Mouse (Mus musculus): ENCODE results near the gene P2rx3. TPM values are rescaled to one million over a fixed set of nuclear protein-coding genes. Genes with fewer than 3 reads are reported as not detected.

Gene P2rx3
- polyA plus RNA-seq (2012; ENCODE audit: insufficient read depth, low replicate concordance): not detected in 2 replicates

DNA sequence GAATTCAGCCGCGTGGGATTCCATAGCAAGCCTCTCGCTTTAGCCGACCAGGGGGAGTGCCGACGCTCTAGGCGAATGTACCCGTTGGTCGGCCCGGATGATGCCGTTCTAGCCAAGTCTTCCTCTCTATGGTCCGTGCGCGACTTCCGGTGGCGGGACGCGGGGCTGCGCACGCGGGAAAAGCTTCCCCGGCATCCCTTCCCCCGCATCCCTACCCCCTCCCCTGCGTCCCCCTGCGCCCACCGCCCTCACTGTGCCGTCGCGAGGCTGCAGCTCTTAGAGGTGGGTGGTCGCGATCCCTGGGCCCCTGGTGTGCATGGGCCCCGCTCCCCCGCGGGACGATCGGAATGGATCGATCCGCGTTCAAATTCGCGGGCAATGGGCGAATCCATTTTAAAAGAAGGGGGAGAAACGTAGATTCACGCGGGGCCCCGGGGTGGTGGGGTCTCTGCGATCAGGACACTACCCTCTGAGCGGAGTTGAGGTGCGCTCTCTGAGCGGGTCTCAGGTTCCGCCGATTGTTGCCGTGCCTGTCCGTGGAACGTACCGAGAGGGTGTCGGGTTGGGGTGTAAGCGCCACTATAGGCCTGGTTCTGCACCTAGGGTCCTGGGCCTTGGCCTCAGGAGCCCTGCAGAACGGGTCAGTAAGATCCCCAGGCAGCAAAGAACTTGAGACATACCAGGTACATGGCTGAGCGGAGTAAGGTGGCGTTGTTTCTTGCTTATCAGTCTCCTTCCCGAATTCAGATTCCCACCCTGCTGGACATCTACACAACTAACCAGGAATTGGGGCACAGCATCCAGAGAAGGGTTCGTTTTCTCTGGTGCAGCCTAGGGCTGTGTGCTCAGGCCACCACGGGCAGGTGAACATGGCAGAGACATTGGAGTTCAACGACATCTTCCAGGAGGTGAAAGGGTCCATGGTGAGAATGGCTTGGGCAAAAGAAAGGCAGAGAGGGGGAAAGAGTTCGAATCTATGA is at the start of gene P2rx3, which contains the start of gene Ssrp1:
Gene P2rx3, minus strand, starts transcription at position 416 of the 980 bp plus-strand sequence.
Gene Ssrp1, plus strand, starts transcription at position 188 of the 980 bp plus-strand sequence.
- H3K9me3 ChIP-seq: no peaks in the 10 kb centered on the region
- H3K4me1 ChIP-seq: peaks cover 56% of the 10 kb centered on the region
- H3K4me3 ChIP-seq (replicated peaks): peak within 1 kb of the TSS; percentile 99
- H3K27me3 ChIP-seq (replicated peaks): peaks cover 32% of the 10 kb centered on the region
- peak; percentile 66; the same call in 1 of the 2 replicates for TF ChIP-seq FLI1 (IDR thresholded peaks at IDR 0.05; ENCODE audit: low read length)
- TF ChIP-seq GATA1 (IDR thresholded peaks at IDR 0.05; ENCODE audit: borderline replicate concordance, low read length): no peak
- H3K36me3 ChIP-seq (replicated peaks; ENCODE audit: low read length): peaks cover 34% of the 10 kb centered on the region

DNA sequence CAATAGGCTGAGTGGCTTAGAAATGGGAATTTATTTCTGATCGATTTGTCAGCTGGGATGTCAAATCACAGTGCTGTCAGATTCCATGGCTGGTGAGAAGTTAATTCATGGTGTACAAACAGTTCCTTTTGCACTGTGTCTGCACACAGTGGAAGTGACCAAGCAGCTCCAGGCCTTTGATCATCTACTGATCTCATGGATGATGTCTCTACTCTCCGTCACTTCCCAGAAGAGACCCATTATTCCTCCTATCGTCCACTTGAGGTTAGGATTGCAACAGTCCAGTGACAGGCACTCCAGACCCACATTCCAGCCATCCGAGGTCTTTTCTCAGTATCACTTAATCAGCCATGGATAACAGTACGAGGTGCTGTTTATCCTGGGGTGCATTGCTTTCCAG is 36.5 kb upstream of the P2rx3 start:
- H3K36me3 ChIP-seq (replicated peaks; ENCODE audit: low read length): no peaks in the 10 kb centered on the region
- H3K4me1 ChIP-seq: no peaks in the 10 kb centered on the region
- H3K27me3 ChIP-seq (replicated peaks): peaks cover 24% of the 10 kb centered on the region
- H3K4me3 ChIP-seq (replicated peaks): no peak overlapping the region
- TF ChIP-seq FLI1 (IDR thresholded peaks at IDR 0.05; ENCODE audit: low read length) (no peak), GATA1 (IDR thresholded peaks at IDR 0.05; ENCODE audit: borderline replicate concordance, low read length) (no peak)
- no peaks in the 10 kb centered on the region for H3K9me3 ChIP-seq

DNA sequence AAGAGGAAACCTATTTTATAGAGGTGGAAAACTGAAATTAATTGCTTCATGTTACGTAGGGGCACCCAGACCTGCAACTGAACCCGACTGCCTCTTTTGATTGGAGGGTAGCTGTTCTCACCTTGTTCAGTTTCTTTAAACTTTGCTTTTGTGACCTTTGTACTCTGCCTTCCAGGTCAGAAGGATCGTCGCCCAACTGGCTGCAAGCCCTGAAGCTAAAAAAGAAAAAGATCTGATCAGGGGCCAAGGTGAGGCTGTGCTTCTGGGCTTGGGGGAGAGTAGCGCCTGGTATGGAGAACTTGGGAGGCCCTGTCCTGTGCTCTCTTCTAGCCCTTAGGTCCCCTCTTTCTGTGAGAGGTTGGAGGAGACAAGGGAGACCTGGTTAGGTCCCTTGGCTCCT is 34.7 kb upstream of the P2rx3 start:
- TF ChIP-seq GATA1 (IDR thresholded peaks at IDR 0.05; ENCODE audit: borderline replicate concordance, low read length): no peak
- TF ChIP-seq FLI1 (IDR thresholded peaks at IDR 0.05; ENCODE audit: low read length): no peak
- Histone ChIP-seq H3K4me1 (no peaks in the 10 kb centered on the region), H3K9me3 (no peaks in the 10 kb centered on the region), H3K27me3 (replicated peaks) (peaks cover 37% of the 10 kb centered on the region), H3K36me3 (replicated peaks; ENCODE audit: low read length) (no peaks in the 10 kb centered on the region), H3K4me3 (replicated peaks) (no peak overlapping the region)

DNA sequence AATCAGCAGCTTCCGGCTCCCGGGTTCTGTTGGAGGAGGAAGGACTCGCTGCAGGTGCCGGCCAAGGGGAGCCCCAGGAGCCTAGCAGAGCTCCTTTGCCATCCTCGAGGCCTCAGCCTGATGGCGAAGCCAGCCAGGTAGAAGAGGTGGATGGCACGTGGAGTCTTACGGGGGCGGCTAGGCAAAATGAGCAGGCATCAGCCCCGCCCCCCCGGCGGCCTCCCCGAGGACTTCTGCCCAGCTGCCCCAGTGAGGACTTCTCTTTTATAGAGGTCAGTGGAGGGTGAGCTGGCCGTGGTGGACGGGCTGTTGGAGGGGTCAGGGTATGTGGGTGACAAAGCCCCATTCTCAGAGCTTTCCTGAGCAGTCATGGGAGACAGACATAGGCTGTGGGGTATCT is 32.8 kb upstream of the P2rx3 start:
- Histone ChIP-seq H3K4me3 (replicated peaks) (no peak overlapping the region), H3K4me1 (no peaks in the 10 kb centered on the region), H3K27me3 (replicated peaks) (peaks cover 50% of the 10 kb centered on the region), H3K9me3 (no peaks in the 10 kb centered on the region), H3K36me3 (replicated peaks; ENCODE audit: low read length) (no peaks in the 10 kb centered on the region)
- TF ChIP-seq GATA1 (IDR thresholded peaks at IDR 0.05; ENCODE audit: borderline replicate concordance, low read length) (no peak), FLI1 (IDR thresholded peaks at IDR 0.05; ENCODE audit: low read length) (no peak)

DNA sequence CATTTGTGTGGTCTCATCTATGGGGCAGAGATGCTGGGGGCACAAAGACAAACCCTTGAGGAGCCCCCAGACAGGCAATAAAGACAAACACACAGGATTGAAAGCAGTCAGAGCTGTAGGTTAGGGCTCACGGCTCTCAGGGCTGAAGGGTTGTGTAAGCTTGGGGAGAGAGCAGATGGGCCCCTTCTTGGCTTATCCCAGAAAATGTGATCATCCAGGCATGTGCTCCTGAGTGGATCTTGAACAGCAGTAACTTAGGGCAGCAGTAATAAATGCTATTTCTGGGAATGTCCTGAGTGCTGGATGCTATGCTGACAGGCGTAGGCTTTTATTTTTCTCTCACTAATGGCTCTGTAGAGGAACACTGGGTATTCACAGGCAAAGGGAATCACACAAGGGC is 31.4 kb upstream of the P2rx3 start:
- Histone ChIP-seq H3K36me3 (replicated peaks; ENCODE audit: low read length) (no peaks in the 10 kb centered on the region), H3K4me1 (no peaks in the 10 kb centered on the region), H3K4me3 (replicated peaks) (no peak overlapping the region), H3K27me3 (replicated peaks) (peaks cover 52% of the 10 kb centered on the region), H3K9me3 (no peaks in the 10 kb centered on the region)
- TF ChIP-seq GATA1 (IDR thresholded peaks at IDR 0.05; ENCODE audit: borderline replicate concordance, low read length) (no peak), FLI1 (IDR thresholded peaks at IDR 0.05; ENCODE audit: low read length) (no peak)

DNA sequence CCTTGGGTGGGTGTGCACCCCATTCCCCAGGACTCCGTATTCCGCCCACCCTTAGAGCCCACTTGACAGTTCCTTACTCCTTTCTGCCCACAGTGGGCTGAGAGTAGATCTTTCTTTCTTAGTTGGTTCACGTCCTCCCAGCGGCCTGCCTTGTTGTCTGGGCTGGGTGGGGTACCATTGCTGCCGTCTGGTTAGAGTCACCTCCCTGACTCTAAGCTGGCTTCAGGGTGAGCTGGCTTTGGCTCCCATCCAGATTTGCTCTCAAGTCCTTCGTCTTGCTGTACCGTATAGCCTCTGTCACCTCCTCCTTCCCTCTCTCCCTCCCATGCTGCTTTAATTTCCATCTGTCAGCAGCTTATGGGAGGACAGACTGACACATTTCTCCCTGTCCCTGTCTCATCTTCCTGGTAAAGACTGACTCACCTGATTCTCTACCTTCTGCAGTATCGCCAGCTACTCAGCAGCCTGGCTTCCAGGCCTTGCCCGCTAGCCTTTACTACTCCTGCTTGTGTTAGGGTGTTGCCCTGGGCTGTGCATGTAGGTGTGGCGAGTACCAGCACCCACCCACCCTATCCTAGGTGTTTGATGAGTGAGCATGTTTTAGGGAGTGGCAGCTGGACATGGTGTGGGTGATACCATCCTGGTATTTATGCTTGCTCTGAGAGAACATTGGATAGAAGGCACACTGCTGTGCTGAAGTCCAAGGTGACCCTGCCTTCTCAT is 30.8 kb upstream of the P2rx3 start:
- Histone ChIP-seq H3K4me3 (replicated peaks) (no peak overlapping the region), H3K4me1 (no peaks in the 10 kb centered on the region), H3K27me3 (replicated peaks) (peaks cover 56% of the 10 kb centered on the region), H3K36me3 (replicated peaks; ENCODE audit: low read length) (no peaks in the 10 kb centered on the region), H3K9me3 (no peaks in the 10 kb centered on the region)
- TF ChIP-seq FLI1 (IDR thresholded peaks at IDR 0.05; ENCODE audit: low read length) (no peak), GATA1 (IDR thresholded peaks at IDR 0.05; ENCODE audit: borderline replicate concordance, low read length) (no peak)

DNA sequence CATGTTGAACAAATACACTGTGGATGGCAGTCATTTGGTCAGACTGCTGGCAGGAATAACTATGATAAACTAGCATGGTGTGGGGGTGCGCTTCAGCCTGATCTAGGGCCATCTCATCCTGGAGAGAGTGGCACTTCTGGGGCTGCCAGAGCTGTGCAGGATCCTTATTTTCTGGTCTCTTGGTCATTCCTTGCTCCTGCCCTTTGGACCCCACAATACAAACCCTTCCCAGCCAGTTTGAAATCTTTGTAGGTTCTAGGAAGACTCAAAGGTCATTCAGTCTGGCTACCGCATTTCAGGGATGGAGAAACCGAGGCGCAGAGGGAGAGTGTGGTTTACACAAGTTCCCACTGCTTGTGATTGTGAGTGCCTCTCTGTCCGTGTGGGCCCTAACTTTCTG is 29.7 kb upstream of the P2rx3 start:
- Histone ChIP-seq H3K36me3 (replicated peaks; ENCODE audit: low read length) (no peaks in the 10 kb centered on the region), H3K27me3 (replicated peaks) (peaks cover 66% of the 10 kb centered on the region), H3K9me3 (no peaks in the 10 kb centered on the region), H3K4me1 (no peaks in the 10 kb centered on the region), H3K4me3 (replicated peaks) (no peak overlapping the region)
- TF ChIP-seq GATA1 (IDR thresholded peaks at IDR 0.05; ENCODE audit: borderline replicate concordance, low read length) (no peak), FLI1 (IDR thresholded peaks at IDR 0.05; ENCODE audit: low read length) (no peak)

DNA sequence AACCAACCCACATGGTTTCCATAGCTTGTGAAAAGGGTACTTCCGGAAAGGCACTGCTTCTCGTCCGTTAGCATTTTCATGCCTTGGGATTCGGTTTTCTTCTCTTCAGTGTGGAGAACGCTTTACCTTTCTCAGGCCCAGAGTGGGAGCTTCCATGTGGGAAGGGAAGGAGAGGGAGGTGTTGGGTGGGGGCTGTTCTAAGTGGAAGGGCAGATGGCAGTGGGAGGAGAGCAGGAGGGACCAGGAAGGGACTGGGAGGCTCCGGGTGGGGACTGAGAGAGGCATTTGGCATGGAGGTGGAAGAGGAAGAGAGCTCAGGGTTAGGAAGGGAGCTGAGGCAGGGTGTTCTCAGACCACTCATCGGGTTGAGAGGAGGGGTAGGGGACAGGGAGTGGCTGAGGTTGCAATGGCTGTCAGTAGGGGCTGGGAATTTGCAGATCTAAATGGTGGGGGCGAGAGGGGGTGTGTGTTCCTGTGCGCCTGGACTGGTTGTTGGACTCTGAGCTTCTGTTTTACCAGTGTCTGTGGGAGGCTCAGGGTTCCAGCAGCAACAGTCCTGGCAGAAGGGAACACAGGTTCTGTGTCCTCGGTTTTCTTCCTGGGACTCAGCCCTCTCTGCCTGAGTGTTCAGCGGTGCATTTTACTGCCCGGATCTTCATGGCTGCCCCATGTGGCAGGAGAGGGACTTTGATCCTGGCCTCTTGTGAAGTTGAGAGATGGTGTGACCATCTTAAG is 28.0 kb upstream of the P2rx3 start:
- no peak overlapping the region for H3K4me3 ChIP-seq (replicated peaks)
- no peaks in the 10 kb centered on the region for H3K9me3 ChIP-seq
- H3K4me1 ChIP-seq: peaks cover 6% of the 10 kb centered on the region; the same call in 1 of the 2 replicates
- H3K27me3 ChIP-seq (replicated peaks): peaks cover 75% of the 10 kb centered on the region
- no peaks in the 10 kb centered on the region for H3K36me3 ChIP-seq (replicated peaks; ENCODE audit: low read length)
- TF ChIP-seq FLI1 (IDR thresholded peaks at IDR 0.05; ENCODE audit: low read length): no peak
- no peak for TF ChIP-seq GATA1 (IDR thresholded peaks at IDR 0.05; ENCODE audit: borderline replicate concordance, low read length)

DNA sequence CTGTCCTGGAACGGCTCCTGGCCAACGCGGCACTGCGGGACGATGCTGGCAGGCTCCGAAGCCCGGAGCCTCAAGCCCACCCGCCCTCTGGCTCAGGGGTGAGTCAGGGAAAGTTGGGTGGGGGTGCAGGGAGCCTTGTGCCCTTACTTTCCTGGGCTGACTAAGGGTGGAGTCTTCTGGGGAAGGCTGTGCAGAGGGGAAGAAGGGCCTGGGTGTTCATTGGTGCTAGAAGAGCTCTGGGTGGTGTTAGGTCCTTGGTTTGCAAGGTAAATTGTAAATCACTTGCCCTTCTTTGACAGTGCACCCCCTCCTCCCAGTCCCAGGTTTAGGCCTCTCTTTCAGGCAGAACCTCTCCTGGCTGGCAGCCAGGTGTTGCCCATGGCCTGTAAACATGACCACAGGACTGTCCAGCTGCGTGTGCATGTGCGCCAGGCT is 23.9 kb upstream of the P2rx3 start:
- TF ChIP-seq FLI1 (IDR thresholded peaks at IDR 0.05; ENCODE audit: low read length) (no peak), GATA1 (IDR thresholded peaks at IDR 0.05; ENCODE audit: borderline replicate concordance, low read length) (no peak)
- Histone ChIP-seq H3K9me3 (0 out of 2 replicates have a peak, but pooled peaks cover 3% of the 10 kb centered on the region), H3K27me3 (replicated peaks) (peaks cover 85% of the 10 kb centered on the region), H3K4me1 (peaks cover 6% of the 10 kb centered on the region; the same call in 1 of the 2 replicates), H3K4me3 (replicated peaks) (peak overlapping the region; percentile 75), H3K36me3 (replicated peaks; ENCODE audit: low read length) (no peaks in the 10 kb centered on the region)

Measured in megakaryocyte, embryonic 14.5 days (primary cell).